Mouse (Mus musculus) neutrophil, adult 5-6 weeks (primary cell): ENCODE data around the gene Tbc1d2. TPM values are rescaled to one million over a fixed set of nuclear protein-coding genes. Genes with fewer than 3 reads are reported as not detected.
"Not testable (repeated sequence)": the region's sequence is repeated elsewhere in the genome, so short reads cannot be mapped to it uniquely, and the experiment has no call there.

Experiments used
- ATAC-seq: fragments of 151-379, 151-347 bp; 2 replicates; pipeline ENCODE4 v1.8.0; 2017; ENCODE audit warnings: mild to moderate bottlenecking, moderate TSS enrichment; ENCODE audit not compliant: insufficient number of reproducible peaks, poor library complexity, low FRiP score, severe bottlenecking; ENCODE audit errors: extremely low read depth
- total RNA-seq: library from RNA; stranded (forward); fragments of 200-1000 nt; gene quantifications from 2 replicates; pipeline ENCODE4 v1.2.3, GENCODE M21; 2017

Gene Tbc1d2
- total RNA-seq, 1 experiment from 2014 or later, result 3.7 TPM

DNA sequence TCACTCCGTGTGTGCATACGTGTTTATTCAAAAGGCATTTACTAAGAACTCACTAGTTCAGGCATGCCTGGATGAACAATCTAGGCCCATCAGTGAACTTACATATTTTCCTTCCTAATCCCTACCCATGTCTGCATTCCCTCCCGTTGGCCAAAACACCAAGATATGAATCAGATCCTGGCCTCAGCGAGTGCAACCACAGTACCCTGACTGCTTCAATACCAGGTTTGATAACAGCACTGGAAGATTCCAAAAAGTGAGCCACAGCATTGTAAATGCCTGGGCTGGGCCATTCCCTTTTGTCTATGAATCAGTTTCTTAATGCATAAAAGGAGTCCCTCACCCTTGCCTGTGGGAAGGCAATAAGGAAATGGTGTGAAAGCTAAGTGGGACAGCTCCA, 848 bp downstream of the Tbc1d2 start:
- ATAC-seq, result no peak

DNA sequence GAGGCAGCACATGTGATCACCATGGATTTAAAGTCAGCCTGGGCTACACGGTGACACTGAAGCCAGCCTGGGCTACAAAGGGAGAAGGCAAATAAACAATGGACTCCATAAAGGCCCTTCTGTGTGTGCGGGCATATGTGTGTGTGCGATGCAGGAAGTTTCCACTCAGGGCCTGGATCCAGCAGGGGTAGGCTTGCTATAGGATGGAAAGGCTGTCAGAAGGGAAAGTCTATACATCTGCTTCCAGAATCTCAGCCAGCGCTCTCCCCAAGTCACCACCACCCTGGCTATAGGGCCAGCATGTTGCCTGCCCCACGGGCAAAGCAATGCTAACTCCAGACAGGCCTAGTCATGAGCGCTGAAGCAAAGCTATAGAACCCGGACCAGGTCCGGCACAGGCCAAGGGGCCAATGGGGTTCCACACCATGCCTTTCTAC, 6.3 kb downstream of the Tbc1d2 start:
- no peak for ATAC-seq

DNA sequence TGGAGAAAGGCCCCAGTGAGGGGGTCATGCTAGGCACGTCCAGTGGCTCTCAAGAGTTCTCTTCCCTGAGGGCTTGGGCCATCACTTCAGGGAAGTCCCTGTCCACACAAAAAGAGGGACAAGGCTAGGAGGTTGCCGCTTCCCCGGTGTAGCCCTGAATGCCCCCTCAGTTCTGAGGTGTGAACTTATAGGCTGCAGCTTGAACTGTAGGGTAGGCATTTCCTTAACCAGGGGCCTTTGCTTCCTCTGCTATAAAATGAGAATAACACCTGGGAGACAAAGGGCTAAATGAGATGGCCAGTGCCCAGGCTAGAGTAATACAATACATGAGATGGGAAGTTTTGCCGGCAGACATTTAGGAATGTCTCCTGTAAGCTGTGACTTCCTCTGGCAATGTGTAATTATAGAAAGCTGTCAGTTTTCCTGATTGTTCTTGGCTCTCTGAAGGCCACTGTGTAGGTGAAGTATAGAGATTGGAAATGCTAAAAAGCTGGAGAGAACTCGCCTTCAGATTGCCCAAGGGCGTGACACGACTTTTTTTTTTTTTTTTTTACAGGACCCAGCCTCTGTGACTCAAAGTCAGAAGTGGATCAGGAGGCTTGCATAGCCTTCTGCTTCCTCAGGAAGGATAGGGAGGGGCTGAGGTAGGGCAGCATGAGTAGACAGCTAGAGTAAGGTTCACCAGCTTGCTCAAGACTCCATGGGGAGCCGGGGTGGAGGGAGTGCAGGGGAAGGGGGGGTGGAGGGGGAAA, 6.9 kb downstream of the Tbc1d2 start:
- peak; percentile 94 for ATAC-seq

DNA sequence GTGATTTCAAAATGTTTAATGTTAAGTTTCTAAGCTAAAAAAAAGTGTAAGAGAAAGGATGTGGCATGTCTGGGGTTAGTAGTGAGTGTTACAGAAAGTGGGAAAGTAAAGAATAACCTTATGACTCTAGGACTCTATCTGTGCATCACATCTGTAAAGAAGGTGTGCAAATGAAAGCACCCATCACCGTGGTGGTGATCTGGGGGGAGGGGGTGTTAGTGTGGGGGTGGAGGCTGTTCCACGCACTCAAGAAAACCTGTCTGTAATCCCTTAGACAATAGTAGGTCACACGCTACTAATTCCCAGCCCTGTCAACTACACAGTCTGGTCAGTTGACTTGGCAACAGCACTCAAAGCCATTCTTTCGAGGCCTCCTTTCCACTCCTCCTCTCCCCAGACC, 8.7 kb downstream of the Tbc1d2 start:
- no peak for ATAC-seq

DNA sequence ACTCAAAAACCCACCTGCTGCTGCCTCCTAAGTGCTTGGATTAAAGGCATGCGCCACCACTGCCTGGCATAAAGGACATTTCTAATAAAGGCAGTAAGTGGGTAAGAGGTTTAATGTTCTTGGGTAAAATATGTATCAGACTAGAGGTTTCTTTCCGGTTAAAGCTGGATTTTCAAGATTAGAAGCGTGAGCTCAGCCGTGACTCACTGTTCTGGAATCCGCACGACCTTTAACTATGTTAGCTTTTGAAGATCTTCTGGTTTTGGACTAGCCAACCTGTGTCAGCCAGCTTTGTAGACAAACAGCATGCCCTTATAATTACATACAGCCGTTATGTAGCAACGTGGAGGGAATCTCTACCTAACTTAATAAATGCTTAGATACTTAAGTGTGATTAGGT, 10.1 kb downstream of the Tbc1d2 start:
- no peak for ATAC-seq

DNA sequence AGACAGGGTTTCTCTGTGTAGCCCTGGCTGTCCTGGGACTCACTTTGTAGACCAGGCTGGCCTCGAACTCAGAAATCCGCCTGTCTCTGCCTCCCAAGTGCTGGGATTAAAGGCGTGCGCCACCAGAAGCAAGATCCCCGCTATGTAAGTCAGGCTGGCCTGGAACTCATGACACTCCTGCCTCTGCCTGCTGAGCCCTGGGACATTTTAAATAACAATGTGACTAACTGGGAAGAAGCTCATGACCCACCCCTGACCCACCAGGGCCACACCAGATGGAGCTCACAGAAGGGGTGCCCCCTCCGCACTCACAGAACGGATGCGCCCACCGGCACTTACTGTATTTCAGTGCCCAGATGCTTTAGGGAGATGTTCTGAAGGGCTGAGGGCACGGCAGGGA, 12.8 kb downstream of the Tbc1d2 start:
- ATAC-seq, result not testable (repeated sequence)

DNA sequence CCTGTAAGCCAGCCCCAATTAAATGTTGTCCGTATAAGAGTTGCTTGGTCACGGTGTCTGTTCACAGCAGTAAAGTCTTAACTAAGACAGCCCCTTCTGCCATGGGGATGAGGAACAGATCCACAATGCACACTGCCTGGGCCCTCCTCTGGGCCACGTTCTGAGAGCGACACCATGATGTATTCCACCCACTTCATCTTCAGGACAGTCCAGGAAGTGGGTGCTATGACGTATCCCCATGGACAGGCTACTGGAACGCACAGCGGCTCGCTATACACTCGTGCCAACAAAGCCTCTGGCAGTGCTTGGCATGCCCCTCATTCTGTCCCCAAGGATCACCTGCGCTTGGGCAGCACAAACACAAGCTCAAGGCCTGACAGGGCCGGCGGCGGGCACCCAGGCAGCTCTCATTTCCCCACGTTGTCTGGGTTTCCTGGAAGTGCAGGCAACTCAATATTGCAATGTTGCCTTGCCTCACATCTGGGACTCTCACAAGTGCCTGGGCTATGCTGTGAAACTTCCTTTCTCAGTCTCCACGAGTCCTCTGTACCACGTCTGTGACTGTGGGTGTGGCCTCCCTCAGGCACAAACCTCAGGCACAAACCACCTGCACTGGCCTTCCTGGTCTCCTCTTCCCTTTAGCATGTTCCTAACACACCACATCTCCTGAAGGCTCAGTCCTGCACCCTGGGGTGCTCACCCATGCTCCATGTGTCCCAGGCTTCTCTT, 14.1 kb downstream of the Tbc1d2 start:
- ATAC-seq, result peak; percentile 34; the same call in 1 of the 2 replicates

DNA sequence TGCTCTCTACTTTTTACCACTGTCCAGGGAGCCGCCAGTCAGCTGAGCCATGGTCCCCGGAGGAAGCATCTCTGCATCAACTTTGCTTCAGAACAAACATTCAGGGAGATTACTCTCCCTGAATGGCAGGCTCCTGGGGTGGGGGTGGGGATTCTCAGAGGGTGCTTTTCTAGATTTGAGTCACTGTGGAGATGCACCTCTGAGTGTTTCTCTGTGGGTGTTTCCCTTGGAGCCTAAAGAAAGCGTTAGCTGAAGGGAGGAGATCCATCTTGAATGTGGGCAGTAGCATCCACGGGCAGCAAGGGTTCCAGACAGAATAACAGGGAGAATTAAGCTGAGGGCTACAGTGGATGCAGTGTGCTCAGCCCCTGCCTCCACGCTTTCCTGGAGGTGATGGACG, 15.1 kb downstream of the Tbc1d2 start:
- ATAC-seq, result no peak

DNA sequence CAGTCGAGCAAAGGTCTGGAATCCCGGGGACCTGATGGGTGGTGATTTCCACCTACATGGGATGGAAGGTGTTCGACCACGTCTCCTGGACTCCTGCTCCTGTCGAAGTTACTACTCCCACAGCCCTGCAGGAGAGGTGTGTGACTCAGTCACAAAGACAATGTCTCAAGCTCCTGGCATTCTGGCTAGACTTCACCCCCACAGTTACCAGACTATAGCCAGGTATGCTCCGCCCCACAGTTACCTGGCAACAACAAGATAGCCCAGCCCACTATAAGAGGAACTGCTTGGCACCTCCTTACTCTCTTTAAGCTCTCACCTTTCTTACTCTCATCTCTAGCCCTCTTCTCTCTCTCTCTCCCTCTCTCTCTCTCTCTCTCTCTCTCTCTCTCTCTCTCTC, 16.4 kb downstream of the Tbc1d2 start:
- ATAC-seq, result not testable (repeated sequence)

DNA sequence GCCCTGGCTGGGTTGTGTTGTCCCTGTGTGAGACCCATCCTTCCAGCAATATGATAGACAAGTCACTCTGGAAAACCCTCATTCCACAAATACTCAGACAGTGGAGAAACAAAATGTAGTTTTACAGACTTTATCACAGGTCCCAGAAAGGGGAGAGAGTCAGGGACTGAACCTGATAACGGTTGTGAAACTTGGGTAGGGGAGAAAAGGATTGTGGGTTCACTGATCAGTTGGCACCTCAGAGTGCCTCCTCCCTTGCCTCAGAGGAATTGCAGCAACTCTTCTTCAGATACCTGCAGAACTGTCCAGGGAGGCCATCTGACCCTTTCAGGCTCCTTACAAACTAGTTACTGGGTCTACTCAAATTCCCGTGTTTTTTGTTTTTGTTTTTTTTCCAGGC, 17.5 kb downstream of the Tbc1d2 start:
- no peak for ATAC-seq

DNA sequence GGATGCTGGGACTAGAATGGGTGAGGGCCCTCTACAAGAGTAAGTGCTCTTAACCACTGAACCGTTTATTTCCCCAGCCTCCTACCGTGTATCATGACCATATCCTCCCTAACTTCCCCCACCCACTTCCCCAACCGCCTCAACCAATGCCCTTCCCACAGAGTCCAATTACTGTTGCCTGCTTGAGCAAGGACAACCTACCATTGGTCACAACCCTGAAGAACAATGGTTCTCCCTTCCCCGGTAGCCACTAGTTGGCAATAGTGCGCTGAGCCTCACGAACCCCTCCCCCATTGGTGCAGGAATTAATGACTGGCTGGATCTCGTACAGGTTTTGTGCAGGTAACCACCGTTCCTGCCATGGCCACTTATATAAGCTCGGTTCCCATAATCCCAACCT, 19.6 kb downstream of the Tbc1d2 start:
- ATAC-seq, result peak; percentile 93

DNA sequence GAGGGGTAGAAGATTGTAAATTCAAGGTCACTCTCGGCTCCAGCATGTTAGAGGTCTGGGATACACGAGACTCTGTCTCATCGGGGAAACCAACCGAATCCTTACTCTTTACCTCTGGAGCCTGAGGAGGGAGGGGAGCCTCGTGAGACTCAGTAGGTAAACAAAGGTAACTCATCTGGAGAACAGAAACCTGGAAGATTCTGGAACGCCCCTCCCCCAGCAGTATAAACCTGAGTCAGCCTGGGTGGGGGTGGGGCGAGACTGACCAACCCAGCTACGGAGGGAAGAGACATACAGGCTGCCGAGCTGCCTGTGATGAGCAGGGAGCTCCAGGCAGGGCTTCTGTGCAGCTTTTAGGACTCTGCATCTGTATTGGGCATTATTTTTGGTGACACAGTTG, 21.1 kb downstream of the Tbc1d2 start:
- ATAC-seq, result no peak

DNA sequence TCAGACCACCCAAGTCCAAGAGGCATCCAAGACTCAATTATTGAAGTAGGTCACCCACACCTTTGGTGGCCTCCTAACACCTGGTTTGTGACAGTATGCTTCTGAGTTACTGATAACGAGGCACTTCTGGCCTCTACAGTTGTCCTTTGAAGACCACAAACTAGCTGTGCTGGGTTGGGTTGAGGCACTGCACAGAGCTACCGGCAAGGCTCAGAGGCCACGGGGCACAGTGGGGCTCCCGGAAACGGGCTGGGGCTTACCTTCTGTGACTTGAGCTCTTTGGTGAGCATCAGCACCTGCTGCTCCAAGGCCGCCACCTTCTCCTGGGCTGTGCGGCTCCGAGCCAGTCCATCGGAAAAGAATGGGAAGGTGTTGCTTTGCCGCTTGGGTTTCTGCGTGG, 21.9 kb downstream of the Tbc1d2 start:
- ATAC-seq, result no peak

DNA sequence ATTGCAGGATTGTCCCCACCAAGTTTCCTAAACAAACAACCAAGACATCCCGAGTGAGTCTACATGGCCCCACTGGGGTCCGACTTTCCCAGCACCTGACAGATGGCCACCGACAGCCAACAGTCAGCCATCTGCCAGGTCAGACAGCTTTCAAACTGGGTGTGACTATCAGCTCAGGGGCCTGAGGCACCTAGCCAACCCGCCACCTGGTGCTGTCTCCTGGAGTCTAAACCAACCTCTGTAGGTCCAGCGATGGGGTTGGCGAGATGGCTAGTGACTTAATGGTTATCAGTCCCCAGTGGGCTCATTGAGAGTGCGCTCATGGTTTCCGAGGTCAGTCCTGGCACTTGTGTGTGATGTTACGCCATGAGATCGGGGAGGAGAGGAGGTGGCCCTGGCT, 24.9 kb downstream of the Tbc1d2 start:
- no peak for ATAC-seq

DNA sequence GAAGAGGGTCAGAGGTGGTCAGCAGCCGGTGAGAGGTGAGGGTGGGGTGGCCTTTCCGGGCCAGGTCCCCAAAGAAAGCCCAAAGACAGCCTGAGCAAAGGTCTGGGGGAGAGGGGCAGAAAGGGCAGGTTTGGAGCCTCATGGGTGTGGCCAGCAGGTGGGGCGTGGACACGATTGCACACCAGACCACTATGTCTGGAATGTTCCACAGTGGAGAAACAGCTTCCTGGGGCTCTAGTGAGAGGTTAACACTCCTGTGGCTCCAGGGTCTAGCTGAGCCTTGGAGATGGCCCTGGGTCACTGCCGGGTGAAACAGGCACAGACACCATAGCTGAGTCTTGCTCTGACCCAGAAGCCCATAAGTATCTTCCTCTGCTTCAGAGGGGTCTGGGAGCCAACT, 27.0 kb downstream of the Tbc1d2 start:
- ATAC-seq, result no peak

DNA sequence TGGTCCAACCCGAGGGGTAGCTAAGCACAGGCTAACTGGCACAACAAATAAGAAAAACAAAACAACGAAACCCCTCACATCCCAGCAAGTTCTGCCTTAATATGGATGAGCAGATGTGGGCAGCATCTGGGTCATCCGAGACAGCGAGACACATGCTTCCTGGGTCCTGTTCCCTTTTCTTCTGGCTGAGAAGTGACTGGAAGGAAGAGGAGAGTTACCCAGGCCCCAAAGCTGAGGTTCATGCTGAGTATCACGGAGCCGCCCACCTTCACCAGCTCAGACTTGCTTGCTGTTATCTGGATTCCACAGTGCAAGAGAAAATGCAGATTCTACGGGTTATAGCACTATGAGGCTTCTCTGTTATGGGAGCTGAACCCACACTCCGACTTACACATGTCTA, 29.1 kb downstream of the Tbc1d2 start:
- ATAC-seq, result no peak

DNA sequence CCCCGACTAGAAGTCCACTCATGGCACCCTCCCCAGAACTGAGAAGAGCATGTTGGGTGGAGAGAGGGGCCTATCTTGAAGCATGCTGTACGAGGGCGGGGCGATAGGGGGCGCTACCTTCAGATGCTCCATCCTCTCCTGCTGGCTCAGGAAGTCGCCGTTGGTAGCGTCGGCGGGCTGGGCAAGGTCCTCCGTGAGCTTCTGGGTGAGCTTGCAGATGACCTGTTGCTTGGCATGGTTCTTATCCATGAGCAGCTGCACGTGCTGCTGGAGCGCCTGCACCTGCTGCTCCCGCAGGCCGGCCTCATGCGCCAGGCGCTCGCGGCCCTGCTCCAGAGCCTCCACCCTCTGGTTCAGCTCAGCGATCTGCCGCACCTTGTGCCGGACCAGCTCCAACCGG, 29.7 kb downstream of the Tbc1d2 start:
- ATAC-seq, result no peak

DNA sequence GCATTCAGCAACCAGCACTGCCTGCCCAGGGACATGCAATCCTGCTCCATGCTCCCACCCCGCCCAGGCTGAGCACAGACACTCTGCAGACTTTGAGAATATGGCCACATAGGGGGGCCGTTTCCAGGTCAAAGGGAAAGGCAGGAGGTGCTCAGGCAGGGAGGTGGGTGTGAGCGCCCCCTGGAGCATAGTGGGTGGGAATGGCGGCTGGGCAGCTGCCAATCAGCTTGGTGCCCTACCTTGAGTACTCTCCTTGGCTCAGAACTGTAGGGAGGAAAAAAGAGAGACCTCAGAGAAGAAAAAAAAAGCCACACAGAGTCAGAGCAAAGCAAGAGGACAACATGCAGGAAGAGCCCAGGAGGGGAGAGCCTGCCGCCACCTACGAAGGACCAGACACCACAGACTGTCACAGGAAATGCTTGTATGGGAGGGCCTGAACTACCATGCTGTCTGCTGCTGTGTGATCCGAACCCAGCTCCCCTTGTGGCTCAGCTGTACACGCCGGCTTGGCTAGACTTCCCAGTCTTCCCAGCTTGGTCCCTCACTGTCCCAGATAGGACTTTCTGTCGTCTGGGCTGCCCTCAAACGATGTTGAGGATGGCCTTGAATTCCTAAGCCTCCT, 31.7 kb downstream of the Tbc1d2 start:
- no peak for ATAC-seq

DNA sequence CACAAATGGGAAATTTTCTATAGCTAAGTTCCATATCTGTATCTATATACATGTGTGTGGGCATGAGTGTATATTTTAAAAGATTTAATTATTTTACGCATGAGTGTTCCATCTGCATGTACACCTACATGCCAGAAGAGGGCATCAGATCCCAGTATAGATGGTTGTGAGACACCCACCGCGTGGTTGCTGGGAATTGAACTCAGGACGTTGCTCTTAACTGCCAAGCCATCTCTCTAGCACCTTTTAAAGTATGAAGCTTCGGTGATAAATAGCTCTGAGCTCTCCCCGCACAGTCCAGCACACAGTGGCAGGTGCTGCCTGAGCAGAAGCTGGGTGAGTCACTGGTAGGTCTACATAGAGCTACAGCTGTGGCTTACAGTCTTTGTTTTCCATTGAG, 32.6 kb downstream of the Tbc1d2 start:
- ATAC-seq, result no peak

DNA sequence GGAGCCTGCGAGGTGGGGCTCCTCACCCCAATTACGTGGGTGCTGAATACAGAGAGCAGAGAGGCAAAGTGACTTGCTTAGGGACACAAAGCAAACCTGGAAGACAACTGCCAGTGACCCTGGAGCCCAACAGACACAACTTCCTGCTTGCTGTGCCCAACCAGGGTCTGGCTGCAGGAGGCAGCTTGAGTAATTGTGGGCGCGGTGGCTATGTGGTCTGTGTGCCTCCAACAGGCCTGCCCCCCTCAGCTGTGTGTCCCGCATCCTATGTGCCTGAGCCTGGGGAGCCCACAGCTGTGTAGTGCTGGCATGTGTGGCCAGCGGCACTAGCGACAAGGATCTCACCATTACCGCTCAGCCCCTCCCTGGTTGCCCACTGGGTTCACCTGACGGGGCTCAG, 35.4 kb downstream of the Tbc1d2 start:
- ATAC-seq, result peak; percentile 25
